Mouse (Mus musculus): ENCODE data around the gene F2rl3.
A peak's percentile ranks its signal among the peaks of the same experiment; 100 is the strongest.

The F2rl3 gene

GRCm38 (mm10) chr8:72761322-72762051, at the start of gene F2rl3:
TSS of gene F2rl3 (plus strand) at chr8:72761880.
- peak; percentile 6 for DNase-seq (ENCODE audit: low spot score)

GRCm38 (mm10) chr8:72712569-72712968, 49.1 kb upstream of the F2rl3 start:
- DNase-seq (ENCODE audit: low spot score) = no peak

GRCm38 (mm10) chr8:72716594-72716993, 45.1 kb upstream of the F2rl3 start:
- no peak for DNase-seq (ENCODE audit: low spot score)

GRCm38 (mm10) chr8:72720541-72720940, 41.1 kb upstream of the F2rl3 start:
- DNase-seq (ENCODE audit: low spot score) = no peak

GRCm38 (mm10) chr8:72722769-72723650, 38.7 kb upstream of the F2rl3 start, which contains the start of gene Sin3b:
TSS of gene Sin3b (plus strand) at chr8:72723285.
- DNase-seq (ENCODE audit: low spot score) = peak; percentile 95

GRCm38 (mm10) chr8:72723651-72724001, 38.1 kb upstream of the F2rl3 start:
- peak; percentile 4 for DNase-seq (ENCODE audit: low spot score)

GRCm38 (mm10) chr8:72728636-72729035, 33.0 kb upstream of the F2rl3 start:
- no peak for DNase-seq (ENCODE audit: low spot score)

GRCm38 (mm10) chr8:72735001-72735400, 26.7 kb upstream of the F2rl3 start:
- DNase-seq (ENCODE audit: low spot score) = no peak

- peak; percentile 8 for DNase-seq (ENCODE audit: low spot score)
Observed at GRCm38 (mm10) chr8:72736868-72737267, 24.8 kb upstream of the F2rl3 start.

- peak; percentile 38 for DNase-seq (ENCODE audit: low spot score)
Observed at GRCm38 (mm10) chr8:72746061-72746460, 15.6 kb upstream of the F2rl3 start.

- no peak for DNase-seq (ENCODE audit: low spot score)
Observed at GRCm38 (mm10) chr8:72749846-72750245, 11.8 kb upstream of the F2rl3 start.

GRCm38 (mm10) chr8:72750266-72750665, 11.4 kb upstream of the F2rl3 start:
- no peak for DNase-seq (ENCODE audit: low spot score)

GRCm38 (mm10) chr8:72751126-72751525, 10.6 kb upstream of the F2rl3 start:
- DNase-seq (ENCODE audit: low spot score) = no peak

- no peak for DNase-seq (ENCODE audit: low spot score)
Observed at GRCm38 (mm10) chr8:72752289-72752688, 9.4 kb upstream of the F2rl3 start.

GRCm38 (mm10) chr8:72753165-72753564, 8.5 kb upstream of the F2rl3 start:
- no peak for DNase-seq (ENCODE audit: low spot score)

GRCm38 (mm10) chr8:72753781-72754180, 7.9 kb upstream of the F2rl3 start:
- DNase-seq (ENCODE audit: low spot score) = no peak

- no peak for DNase-seq (ENCODE audit: low spot score)
Observed at GRCm38 (mm10) chr8:72756031-72756430, 5.6 kb upstream of the F2rl3 start.

GRCm38 (mm10) chr8:72756771-72757390, 4.8 kb upstream of the F2rl3 start:
- no peak for DNase-seq (ENCODE audit: low spot score)

- DNase-seq (ENCODE audit: low spot score) = no peak
Observed at GRCm38 (mm10) chr8:72757426-72758195, 4.1 kb upstream of the F2rl3 start.

GRCm38 (mm10) chr8:72758310-72758709, 3.4 kb upstream of the F2rl3 start:
- DNase-seq (ENCODE audit: low spot score) = no peak

- no peak for DNase-seq (ENCODE audit: low spot score)
Observed at GRCm38 (mm10) chr8:72760216-72760615, 1.5 kb upstream of the F2rl3 start.

GRCm38 (mm10) chr8:72762306-72762705, 626 bp downstream of the F2rl3 start:
- no peak for DNase-seq (ENCODE audit: low spot score)
